ENCODE assay signal across 9 mouse cellular contexts in genomic region chr12:32955037-32955436, GRCm38 (mm10). TPM values are rescaled to one million over a fixed set of nuclear protein-coding genes. Genes with fewer than 3 reads are reported as not detected.
DNase-seq lines count a peak whose midpoint lies in the region; ATAC-seq and TF ChIP-seq lines count a peak whose summit lies in the region.
"Had no signal": no experiment of that assay in that cellular context is flagged by ENCODE, and none has a peak within 500 bp of the region (broad histone marks: within the 10 kb centered on the region; RNA-seq: fewer than 3 reads in every experiment).

No protein-coding gene starts in this region.

- H3K27me3 ChIP-seq in heart, embryonic 14.5 days (ENCODE audit: control insufficient read depth, insufficient read depth, low read length): no peaks in the 10 kb centered on the region
- H3K27me3 ChIP-seq in G1E (ENCODE audit: insufficient read depth, low read length): peaks cover 2% of the 10 kb centered on the region; the same call in 1 of the 2 replicates
- H3K27me3 ChIP-seq in hindbrain, embryonic 11.5 days (ENCODE audit: control insufficient read depth, insufficient read depth, low read length): no peaks in the 10 kb centered on the region
- no peaks in the 10 kb centered on the region for H3K27me3 ChIP-seq in midbrain, embryonic 11.5 days (ENCODE audit: control insufficient read depth, insufficient read depth, low read length)

- H3K4me2 ChIP-seq in heart, embryonic 14.5 days (ENCODE audit: low read length): peak overlapping the region; percentile 88
- peak overlapping the region; percentile 75 for H3K4me2 ChIP-seq in hindbrain, embryonic 11.5 days (replicated peaks; ENCODE audit: low read depth, low read length)
- H3K4me2 ChIP-seq in midbrain, embryonic 11.5 days: peak overlapping the region; percentile 71

- peak overlapping the region; percentile 91 for H3K9ac ChIP-seq in heart, embryonic 14.5 days (ENCODE audit: low read length)
- H3K9ac ChIP-seq in hindbrain, embryonic 11.5 days (ENCODE audit: low read depth, low read length): peak overlapping the region; percentile 83
- H3K9ac ChIP-seq in midbrain, embryonic 11.5 days (ENCODE audit: low read length): peak overlapping the region; percentile 56; the same call in 1 of the 2 replicates

- no peak for TF ChIP-seq CTCF in G1E (IDR thresholded peaks at IDR 0.05; ENCODE audit: low read depth, low read length)

- no peaks in the 10 kb centered on the region for H3K36me3 ChIP-seq in heart, embryonic 14.5 days (ENCODE audit: control insufficient read depth, insufficient read depth, low read length)
- H3K36me3 ChIP-seq in G1E (replicated peaks): peaks cover 2% of the 10 kb centered on the region
- no peaks in the 10 kb centered on the region for H3K36me3 ChIP-seq in hindbrain, embryonic 11.5 days (ENCODE audit: control insufficient read depth, insufficient read depth, low read length)
- no peaks in the 10 kb centered on the region for H3K36me3 ChIP-seq in midbrain, embryonic 11.5 days (ENCODE audit: control insufficient read depth, insufficient read depth, low read length)

- peaks cover 0 to 31% of the 10 kb centered on the region in 2 experiments; a peak in 2 of 4 replicates for H3K4me1 ChIP-seq in heart, embryonic 14.5 days (ENCODE audit: control insufficient read depth in 2 of 2, insufficient read depth in 2 of 2, low read length in 2 of 2)
- H3K4me1 ChIP-seq in G1E (ENCODE audit: insufficient read depth, low read depth, low read length): peaks cover 22% of the 10 kb centered on the region
- H3K4me1 ChIP-seq in hindbrain, embryonic 11.5 days (replicated peaks; ENCODE audit: control insufficient read depth, insufficient read depth, low read length): no peaks in the 10 kb centered on the region
- H3K4me1 ChIP-seq in midbrain, embryonic 11.5 days (ENCODE audit: control insufficient read depth, insufficient read depth, low read length): peaks cover 3% of the 10 kb centered on the region; the same call in 1 of the 2 replicates

- H3K27ac ChIP-seq in heart, embryonic 14.5 days (replicated peaks in 1 of 2; ENCODE audit: control insufficient read depth in 1 of 2, insufficient read depth in 1 of 2, low read depth in 2 of 2, low read length in 2 of 2): peak overlapping the region; percentile 99
- no peak overlapping the region for H3K27ac ChIP-seq in hindbrain, embryonic 11.5 days (ENCODE audit: low read depth, low read length)
- no peak overlapping the region for H3K27ac ChIP-seq in midbrain, embryonic 11.5 days (ENCODE audit: low read depth, low read length)

- H3K9me3 ChIP-seq in heart, embryonic 14.5 days (ENCODE audit: control insufficient read depth, low read length): no peaks in the 10 kb centered on the region
- H3K9me3 ChIP-seq in G1E (replicated peaks): no peaks in the 10 kb centered on the region
- no peaks in the 10 kb centered on the region for H3K9me3 ChIP-seq in hindbrain, embryonic 11.5 days (ENCODE audit: control insufficient read depth, low read length)
- no peaks in the 10 kb centered on the region for H3K9me3 ChIP-seq in midbrain, embryonic 11.5 days (ENCODE audit: control insufficient read depth, low read length)

- no peak for DNase-seq in heart, postnatal 25 days (ENCODE audit: low spot score)
- DNase-seq in G1E (ENCODE audit: low spot score): no peak
- no peak for DNase-seq in hindbrain, embryonic 11.5 days (ENCODE audit: low spot score)
- DNase-seq in midbrain, embryonic 11.5 days (ENCODE audit: low spot score, missing footprints): no peak
- DNase-seq in ovary, postnatal 14 days (ENCODE audit: low spot score): no peak
- DNase-seq in layer of hippocampus, adult 11-12 months (ENCODE audit: low spot score): no peak
- no peak for DNase-seq in layer of hippocampus, postnatal 36 days
- DNase-seq: cerebellum, postnatal 14 days had no signal

- intact Hi-C loops in heart, postnatal 25 days (cut with DNase I): no loop called here

- H3K4me3 ChIP-seq in heart, embryonic 14.5 days (ENCODE audit: control insufficient read depth in 1 of 2, insufficient read depth in 1 of 2, low read depth in 1 of 2, low read length in 2 of 2): peak overlapping the region; percentile 80 to 94
- H3K4me3 ChIP-seq in G1E (ENCODE audit: low read depth, low read length): peak overlapping the region; percentile 93
- peak overlapping the region; percentile 75 for H3K4me3 ChIP-seq in hindbrain, embryonic 11.5 days (ENCODE audit: low read depth, low read length)
- H3K4me3 ChIP-seq in midbrain, embryonic 11.5 days (ENCODE audit: low read depth, low read length): peak overlapping the region; percentile 43

- WGBS in heart, embryonic 14.5 days: 3% methylated on average over 8 of the region's 8 CpGs
- WGBS in hindbrain, embryonic 11.5 days: 4% methylated on average over 8 of the region's 8 CpGs
- WGBS in midbrain, embryonic 11.5 days: 6% methylated on average over 8 of the region's 8 CpGs

- ATAC-seq in heart, embryonic 14.5 days (ENCODE audit: insufficient number of reproducible peaks, insufficient read depth, low FRiP score, low read depth): no peak
- no peak for ATAC-seq in G1E (ENCODE audit: extremely low read depth, insufficient number of reproducible peaks, low FRiP score, poor library complexity, severe bottlenecking)
- no peak for ATAC-seq in hindbrain, embryonic 11.5 days (ENCODE audit: low FRiP score)
- ATAC-seq in midbrain, embryonic 11.5 days (ENCODE audit: low FRiP score): no peak

RNA-seq across cellular contexts. Expression of gene Sypl, which starts 1.3 kb away (rescaled TPM):
- 105 and 109 TPM in 2 replicates for polyA plus RNA-seq in heart, embryonic 14.5 days (2014; fragmentation: Nextera tagmentation; extraction: Ambion mirVana)
- total RNA-seq in heart, postnatal 25 days (2021): 10 to 100 TPM; 85.3 to 86.1 TPM
- total RNA-seq in G1E (2014; fragmentation: Nextera tagmentation) (63.6 and 71.5 TPM in 2 replicates), G1E (2017) (56.3 and 57.9 TPM in 2 replicates)
- polyA plus RNA-seq in G1E (2012): 4.2 and 5.5 TPM in 2 replicates
- polyA plus RNA-seq in hindbrain, embryonic 11.5 days (2014; fragmentation: Nextera tagmentation; extraction: Ambion mirVana): 59.5 and 59.8 TPM in 2 replicates
- 45.3 and 52.8 TPM in 2 replicates for polyA plus RNA-seq in midbrain, embryonic 11.5 days (2014; fragmentation: Nextera tagmentation; extraction: Ambion mirVana)
- 10 to 100 TPM; 42.3 to 43.2 TPM for total RNA-seq in layer of hippocampus, postnatal 36 days (2021)

Comparison
In these comparisons a context has a peak if more than half of its experiments do, and no peak if none do; other contexts are left out.
1. H3K27ac ChIP-seq: peak in heart, embryonic 14.5 days (2 of 2); none in hindbrain, embryonic 11.5 days (single experiment) and midbrain, embryonic 11.5 days (single experiment).
2. H3K4me3 ChIP-seq: peak in every context shown above with its lines; median percentile 93 in G1E; 87 in heart, embryonic 14.5 days; 75 in hindbrain, embryonic 11.5 days; 43 in midbrain, embryonic 11.5 days.
3. Peak in every context shown above with its lines, with median percentiles within 50 percentile points of each other: H3K4me2 ChIP-seq and H3K9ac ChIP-seq.